Mouse (Mus musculus) small intestine, adult 2 months (tissue): ENCODE results near the gene En2. TPM values are rescaled to one million over a fixed set of nuclear protein-coding genes. Genes with fewer than 3 reads are reported as not detected.

ENCODE experiments used
- H3K27ac ChIP-seq: fragments of 200-500 bp; 2 replicates; pipeline ENCODE4 v1.5.1; 2012; ENCODE audit warnings: low read depth, low read length, control low read depth, inconsistent platforms; ENCODE audit not compliant: insufficient read depth
- H3K27me3 ChIP-seq: fragments of 200-500 bp; 2 replicates; pipeline ENCODE4 v1.6.1; 2012; ENCODE audit warnings: mild to moderate bottlenecking, moderate library complexity, low read length, inconsistent platforms; ENCODE audit not compliant: control insufficient read depth, insufficient read depth
- H3K36me3 ChIP-seq: fragments of 200-500 bp; 2 replicates; pipeline ENCODE4 v1.6.1; 2012; ENCODE audit warnings: mild to moderate bottlenecking, low read length, control low read depth, inconsistent platforms; ENCODE audit not compliant: control insufficient read depth, insufficient read depth
- H3K4me1 ChIP-seq: fragments of 200-500 bp; 2 replicates; pipeline ENCODE4 v1.6.1; 2012; ENCODE audit warnings: low read length, inconsistent platforms, mixed read lengths; ENCODE audit not compliant: control insufficient read depth, insufficient read depth, insufficient read length
- H3K4me3 ChIP-seq: fragments of 200-500 bp; 2 replicates; pipeline ENCODE4 v1.5.1; 2012; ENCODE audit warnings: low read depth, mild to moderate bottlenecking, control low read depth, inconsistent platforms, low read length, moderate library complexity
- CTCF ChIP-seq: fragments of 200-500 bp; IDR thresholded peaks from 2 replicates; pipeline ENCODE4 v1.5.1; 2012; ENCODE audit warnings: low read depth, mild to moderate bottlenecking, control low read depth, inconsistent platforms, low read length, moderate library complexity, mixed read lengths; ENCODE audit not compliant: insufficient replicate concordance, insufficient read length; ENCODE audit errors: extremely low read depth
- POLR2A ChIP-seq: fragments of 200-500 bp; IDR thresholded peaks from 2 replicates; pipeline ENCODE4 v1.6.1; 2012; ENCODE audit warnings: low read depth, mild to moderate bottlenecking, control low read depth, inconsistent platforms, low read length, moderate library complexity
- WGBS: fragments of 180-500 bp; shearing (Covaris S2); methylation state at CpG from one replicate; pipeline ENCODE4 v1.1.7; 2018; 5-methylcytosine and 5-hydroxymethylcytosine counted together
- polyA plus RNA-seq: library from polyadenylated mRNA; depleted of rRNA; stranded (reverse); fragments of >200 nt; gene quantifications from 2 replicates; pipeline ENCODE4 v1.2.3, GENCODE M21; 2012

En2 gene
- polyA plus RNA-seq, 1 experiment: not detected

DNA sequence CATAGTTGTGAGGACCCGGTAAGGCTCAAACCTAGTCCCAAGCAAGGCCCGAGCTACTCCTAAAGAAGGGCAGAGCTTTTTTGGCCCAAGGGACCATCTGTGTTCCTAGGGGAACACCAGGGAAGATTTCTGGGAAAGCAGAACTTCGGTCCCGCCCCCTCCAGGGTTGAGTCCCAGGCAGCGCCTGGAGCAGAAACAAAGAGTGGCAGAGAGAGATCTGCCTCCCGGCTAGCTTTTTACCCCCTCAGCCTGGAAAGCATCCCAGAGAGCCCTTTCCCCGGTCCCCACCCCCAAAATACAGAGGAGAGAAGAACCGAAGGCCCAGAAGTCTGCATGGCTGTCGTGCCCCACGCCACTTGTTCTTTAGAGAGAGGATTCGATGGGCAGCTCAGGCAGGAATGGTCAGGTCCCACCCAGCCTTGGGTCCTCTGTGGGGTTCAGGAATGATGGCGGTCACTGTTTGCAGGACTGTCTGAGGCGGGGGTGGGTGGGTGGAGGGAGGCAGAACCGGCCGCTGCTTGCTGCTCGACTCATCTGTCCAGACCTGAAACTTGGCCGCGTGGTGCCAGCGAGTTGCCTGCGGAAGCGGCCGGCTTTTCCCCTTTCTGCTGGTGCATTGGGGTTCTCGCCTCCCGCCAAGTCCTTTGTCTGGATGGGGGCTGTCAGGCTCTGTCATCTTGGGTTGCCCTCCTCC is 9.5 kb downstream of the En2 start:
- peaks cover 50% of the 10 kb centered on the region for H3K27me3 ChIP-seq
- no peak overlapping the region for H3K27ac ChIP-seq
- WGBS: 6% methylated on average over 24 of the region's 24 CpGs
- no peak overlapping the region for H3K4me3 ChIP-seq
- no peaks in the 10 kb centered on the region for H3K36me3 ChIP-seq
- H3K4me1 ChIP-seq: no peaks in the 10 kb centered on the region
- TF ChIP-seq CTCF (no peak), POLR2A (no peak)

DNA sequence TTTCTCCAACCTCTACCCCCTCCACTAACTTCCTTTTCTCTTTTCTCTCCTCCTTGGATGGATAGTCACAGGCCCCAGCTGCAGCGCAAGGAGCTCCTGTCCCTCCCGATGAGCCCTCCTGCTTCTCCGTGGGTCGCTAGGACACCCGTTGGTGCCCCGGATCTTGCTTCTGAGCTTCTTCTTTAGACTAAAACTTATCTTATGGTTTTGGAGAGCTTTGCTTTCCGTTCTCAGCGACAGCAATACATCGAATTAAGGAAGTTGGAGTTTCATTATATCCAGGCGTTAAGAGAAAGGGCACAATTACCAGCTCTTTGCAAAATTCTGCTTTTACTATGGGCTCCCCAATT is 10.1 kb downstream of the En2 start:
- TF ChIP-seq CTCF: no peak
- no peak for TF ChIP-seq POLR2A

DNA sequence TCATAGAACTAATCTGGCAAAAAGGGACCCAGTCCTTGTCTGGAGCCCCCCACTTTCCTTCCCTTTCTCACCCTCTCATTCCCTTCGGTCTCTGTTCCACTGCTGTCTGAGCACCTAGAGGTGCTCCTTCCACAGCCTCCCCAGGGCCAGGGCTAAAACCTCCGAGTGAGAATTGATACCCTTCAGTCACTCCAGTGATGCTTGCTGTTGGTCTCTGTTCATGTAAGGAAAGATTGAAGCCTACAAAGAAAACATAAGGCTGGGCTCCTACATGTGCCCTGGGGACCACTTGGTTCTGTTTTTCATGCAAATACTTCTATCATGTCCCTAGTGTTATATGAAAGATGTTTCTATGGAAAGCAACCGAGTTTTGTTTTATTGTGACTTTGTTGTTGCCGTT is 10.5 kb downstream of the En2 start:
- no peaks in the 10 kb centered on the region for H3K36me3 ChIP-seq
- no peak overlapping the region for H3K4me3 ChIP-seq
- H3K27ac ChIP-seq: no peak overlapping the region
- peaks cover 48% of the 10 kb centered on the region for H3K27me3 ChIP-seq
- no peaks in the 10 kb centered on the region for H3K4me1 ChIP-seq
- TF ChIP-seq CTCF (no peak), POLR2A (no peak)
- 9% methylated on average over 4 of the region's 4 CpGs for WGBS

More for the DNA sequence above, 10.1 kb downstream of the En2 start:
- Histone ChIP-seq H3K4me3 (no peak overlapping the region), H3K27me3 (peaks cover 47% of the 10 kb centered on the region), H3K27ac (no peak overlapping the region), H3K4me1 (no peaks in the 10 kb centered on the region), H3K36me3 (no peaks in the 10 kb centered on the region)
- WGBS: 2% methylated on average over 10 of the region's 10 CpGs

DNA sequence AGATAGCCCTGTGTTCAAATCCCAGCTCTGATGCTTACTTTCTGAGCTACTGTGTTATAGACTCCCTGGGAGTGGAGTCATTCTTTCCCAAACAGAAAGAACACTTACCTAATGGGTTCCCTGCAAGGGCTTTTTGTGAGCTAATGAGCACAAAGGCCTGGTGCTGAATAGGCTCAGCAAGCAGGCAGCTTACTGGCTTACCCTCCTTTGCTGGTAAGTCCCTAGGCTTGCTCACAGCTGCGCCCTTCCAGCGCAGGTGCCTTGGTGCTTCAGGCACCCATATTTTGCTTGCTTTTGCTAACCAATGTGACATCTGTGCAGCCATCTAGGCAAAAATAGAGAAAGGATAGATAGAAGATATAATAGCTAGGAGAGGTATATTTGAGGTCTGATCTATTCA is 11.1 kb downstream of the En2 start:
- Histone ChIP-seq H3K27ac (no peak overlapping the region), H3K27me3 (peaks cover 47% of the 10 kb centered on the region), H3K4me1 (no peaks in the 10 kb centered on the region), H3K36me3 (no peaks in the 10 kb centered on the region), H3K4me3 (no peak overlapping the region)
- 6% methylated on average over 2 of the region's 2 CpGs for WGBS
- TF ChIP-seq POLR2A: no peak
- TF ChIP-seq CTCF: no peak

DNA sequence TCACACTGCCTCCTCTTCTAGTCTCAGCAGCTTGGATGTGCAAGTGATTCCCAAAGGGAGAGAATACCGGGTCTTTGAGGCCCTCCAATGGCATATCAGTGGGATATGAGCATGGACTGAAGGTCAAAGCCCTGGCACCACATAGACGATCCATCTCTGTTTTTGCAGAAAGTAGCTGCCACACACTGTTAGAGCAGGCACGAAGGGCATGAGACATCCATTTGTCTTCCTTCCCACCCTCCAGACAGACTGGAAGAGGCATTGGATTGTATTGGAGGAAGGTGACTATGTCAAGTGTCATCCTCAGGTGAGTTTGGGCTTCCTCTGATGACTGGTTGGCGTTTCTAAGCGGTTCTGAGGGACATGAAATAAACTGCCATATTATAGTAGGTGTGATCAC is 12.8 kb downstream of the En2 start:
- Histone ChIP-seq H3K4me1 (no peaks in the 10 kb centered on the region), H3K27me3 (peaks cover 34% of the 10 kb centered on the region), H3K36me3 (no peaks in the 10 kb centered on the region), H3K27ac (no peak overlapping the region), H3K4me3 (no peak overlapping the region)
- 34% methylated on average over 5 of the region's 5 CpGs for WGBS
- TF ChIP-seq POLR2A (no peak), CTCF (no peak)

DNA sequence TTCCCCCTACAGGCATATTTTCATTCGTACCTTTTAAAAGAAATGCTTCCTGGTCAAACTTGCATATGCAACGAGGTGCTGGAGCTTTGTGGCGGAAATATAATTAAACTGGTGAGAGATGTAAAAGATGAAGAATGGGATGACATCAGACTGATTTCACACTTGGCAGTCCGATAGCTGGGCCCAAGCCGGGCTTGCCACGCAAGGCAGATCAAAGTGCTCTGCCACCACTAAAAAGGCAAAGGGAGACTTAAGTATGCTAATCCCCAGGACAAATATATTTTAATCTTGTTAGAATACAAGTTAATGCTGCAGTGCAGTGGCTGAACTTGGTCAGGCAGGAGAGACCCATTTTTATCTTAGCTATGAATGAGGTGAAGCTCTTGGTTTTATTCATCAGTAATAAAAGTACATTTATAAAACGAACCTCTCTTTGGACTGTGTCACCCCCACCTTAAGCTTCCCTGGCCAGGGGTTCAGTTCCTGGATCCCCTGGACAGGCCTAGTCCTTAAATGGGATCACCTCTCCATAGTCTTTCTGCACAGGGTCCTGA is 13.8 kb downstream of the En2 start:
- no peaks in the 10 kb centered on the region for H3K4me1 ChIP-seq
- 60% methylated on average over 7 of the region's 7 CpGs for WGBS
- TF ChIP-seq CTCF (no peak), POLR2A (no peak)
- no peak overlapping the region for H3K4me3 ChIP-seq
- H3K36me3 ChIP-seq: no peaks in the 10 kb centered on the region
- no peak overlapping the region for H3K27ac ChIP-seq
- H3K27me3 ChIP-seq: peaks cover 24% of the 10 kb centered on the region

DNA sequence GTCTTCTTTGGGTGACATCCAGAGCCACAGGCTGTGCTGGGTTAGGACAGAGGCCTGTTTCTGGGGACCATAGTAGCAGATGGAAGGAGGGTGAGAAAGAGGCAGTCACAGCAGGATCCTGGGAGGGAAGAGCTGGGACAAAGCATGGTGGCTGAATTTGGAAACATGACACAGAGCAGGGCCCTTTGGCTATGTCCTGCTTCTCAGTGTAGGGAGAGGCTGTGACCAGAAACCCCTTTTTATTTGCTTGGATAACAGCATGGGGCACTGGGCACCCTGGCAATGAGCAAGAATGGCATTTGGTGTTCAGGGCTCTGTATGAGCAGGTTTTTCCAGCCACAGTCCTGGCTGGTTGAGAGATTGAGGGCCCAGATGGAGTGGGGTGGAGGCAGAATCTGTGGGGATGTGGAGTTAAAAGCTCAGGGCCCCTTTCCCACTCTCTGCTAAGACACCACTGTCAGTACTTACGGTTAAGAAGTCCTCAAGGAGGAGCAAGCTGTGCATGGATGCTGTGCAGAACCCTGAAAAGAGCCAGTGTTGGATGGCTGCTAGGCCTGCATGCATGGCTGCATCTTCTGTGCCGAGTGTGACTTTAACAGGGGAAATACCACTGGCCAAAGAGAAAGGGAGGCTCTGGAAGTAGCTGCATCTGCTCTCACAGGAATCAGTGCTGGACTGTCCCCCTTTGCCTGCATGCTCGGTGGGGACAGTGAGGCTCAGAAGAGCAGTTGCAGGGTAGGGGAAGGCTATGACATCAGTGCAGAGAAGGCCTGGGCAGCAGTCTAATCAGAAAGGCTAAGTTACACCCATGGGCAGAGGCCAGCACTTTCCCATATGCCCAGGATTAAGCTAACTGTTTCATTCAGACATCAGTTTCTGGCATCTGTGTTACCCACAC is 26.0 kb downstream of the En2 start:
- no peak overlapping the region for H3K4me3 ChIP-seq
- 61% methylated on average over 3 of the region's 3 CpGs for WGBS
- no peaks in the 10 kb centered on the region for H3K36me3 ChIP-seq
- H3K27ac ChIP-seq: no peak overlapping the region
- H3K4me1 ChIP-seq: no peaks in the 10 kb centered on the region
- no peak for TF ChIP-seq POLR2A
- H3K27me3 ChIP-seq: no peaks in the 10 kb centered on the region
